Mouse (Mus musculus) hindbrain, embryonic 15.5 days (tissue): ENCODE measurements at regions not wholly inside any gene's neighbourhood (a gene's known extent, or its start where the extent isn't known, plus 50 kb on each side); places are given as distances from the start of the nearest gene placed in this dataset. TPM values are rescaled to one million over a fixed set of nuclear protein-coding genes. Genes with fewer than 3 reads are reported as not detected.

Experiments
- ATAC-seq: fragments of 200-750 bp; cut with Nextera tagmentation; 2 replicates; pipeline ENCODE4 v1.8.0; 2017; ENCODE audit warnings: low read depth, moderate number of reproducible peaks, moderate TSS enrichment; ENCODE audit not compliant: low FRiP score
- H3K27ac ChIP-seq: fragments of 300-500 bp; sonication (generic); replicated peaks from 2 replicates; pipeline ENCODE4 v1.5.1; 2015; ENCODE audit warnings: mild to moderate bottlenecking, inconsistent platforms
- H3K27me3 ChIP-seq: fragments of 300-500 bp; sonication (generic); 2 replicates; pipeline ENCODE4 v1.6.1; 2015; ENCODE audit warnings: control low read depth, inconsistent platforms
- H3K36me3 ChIP-seq: fragments of 300-500 bp; sonication (generic); 2 replicates; pipeline ENCODE4 v1.6.1; 2015; ENCODE audit warnings: control low read depth, inconsistent platforms
- H3K4me1 ChIP-seq: fragments of 300-500 bp; sonication (generic); replicated peaks from 2 replicates; pipeline ENCODE4 v1.6.1; 2015; ENCODE audit warnings: control low read depth, inconsistent platforms
- H3K4me2 ChIP-seq: fragments of 300-500 bp; sonication (generic); 2 replicates; pipeline ENCODE4 v1.6.1; 2015; ENCODE audit warnings: moderate library complexity, mild to moderate bottlenecking, inconsistent platforms
- H3K4me3 ChIP-seq: fragments of 300-500 bp; sonication (generic); 2 replicates; pipeline ENCODE4 v1.5.1; 2015; ENCODE audit warnings: mild to moderate bottlenecking, inconsistent platforms
- H3K9ac ChIP-seq: fragments of 300-500 bp; sonication (generic); 2 replicates; pipeline ENCODE4 v1.6.1; 2015; ENCODE audit warnings: inconsistent platforms
- H3K9me3 ChIP-seq: fragments of 300-500 bp; sonication (generic); 2 replicates; pipeline ENCODE4 v1.6.1; 2016; ENCODE audit warnings: control low read depth, inconsistent platforms
- WGBS: fragments of 180-500 bp; shearing (Covaris S2); methylation state at CpG from one replicate; pipeline ENCODE4 v1.1.7; 2015; 5-methylcytosine and 5-hydroxymethylcytosine counted together
- microRNA-seq: library from miRNA; unstranded; fragments of <30 nt; microRNA quantifications from one replicate; pipeline ENCODE4, GENCODE M21; 2016

- WGBS = 35% methylated on average over 2 of the region's 2 CpGs
- Histone ChIP-seq H3K4me3 (no peak overlapping the region), H3K27me3 (no peaks in the 10 kb centered on the region), H3K27ac (no peak overlapping the region), H3K9me3 (no peaks in the 10 kb centered on the region), H3K36me3 (peaks cover 11% of the 10 kb centered on the region), H3K4me1 (no peaks in the 10 kb centered on the region), H3K9ac (no peak overlapping the region), H3K4me2 (no peak overlapping the region)
- ATAC-seq = no peak
These were observed 86.6 kb upstream of the Paip1 start for GRCm38 (mm10) chr13:119341833-119342232.

GRCm38 (mm10) chr13:119342761-119343160 is 85.6 kb upstream of the Paip1 start:
- H3K4me3 ChIP-seq = no peak overlapping the region
- 89% methylated on average over 7 of the region's 7 CpGs for WGBS
- no peak overlapping the region for H3K27ac ChIP-seq
- H3K4me2 ChIP-seq = no peak overlapping the region
- no peak for ATAC-seq
- peaks cover 7% of the 10 kb centered on the region for H3K36me3 ChIP-seq
- no peaks in the 10 kb centered on the region for H3K9me3 ChIP-seq
- no peaks in the 10 kb centered on the region for H3K27me3 ChIP-seq
- no peak overlapping the region for H3K9ac ChIP-seq
- no peaks in the 10 kb centered on the region for H3K4me1 ChIP-seq

GRCm38 (mm10) chr13:119347988-119348387 is 80.4 kb upstream of the Paip1 start:
- Histone ChIP-seq H3K9me3 (no peaks in the 10 kb centered on the region), H3K27ac (no peak overlapping the region), H3K9ac (no peak overlapping the region), H3K4me2 (no peak overlapping the region), H3K27me3 (no peaks in the 10 kb centered on the region), H3K4me1 (no peaks in the 10 kb centered on the region), H3K36me3 (peaks cover 4% of the 10 kb centered on the region; the same call in 1 of the 2 replicates), H3K4me3 (no peak overlapping the region)
- 98% methylated on average over 3 of the region's 3 CpGs for WGBS
- ATAC-seq = no peak

- H3K27ac ChIP-seq = no peak overlapping the region
- no peak overlapping the region for H3K4me3 ChIP-seq
- no peak overlapping the region for H3K9ac ChIP-seq
- H3K4me2 ChIP-seq = no peak overlapping the region
- H3K36me3 ChIP-seq = peaks cover 28% of the 10 kb centered on the region
- no peaks in the 10 kb centered on the region for H3K27me3 ChIP-seq
- peak; percentile 61 for ATAC-seq
- no peaks in the 10 kb centered on the region for H3K4me1 ChIP-seq
- WGBS = 26% methylated on average over 13 of the region's 13 CpGs
- no peaks in the 10 kb centered on the region for H3K9me3 ChIP-seq
These were observed 77.1 kb upstream of the Paip1 start for GRCm38 (mm10) chr13:119351346-119351745.

- no peak overlapping the region for H3K27ac ChIP-seq
- no peak overlapping the region for H3K4me3 ChIP-seq
- no peaks in the 10 kb centered on the region for H3K4me1 ChIP-seq
- H3K9me3 ChIP-seq = no peaks in the 10 kb centered on the region
- H3K27me3 ChIP-seq = no peaks in the 10 kb centered on the region
- no peak overlapping the region for H3K4me2 ChIP-seq
- WGBS = 79% methylated on average over 3 of the region's 3 CpGs
- no peak overlapping the region for H3K9ac ChIP-seq
- H3K36me3 ChIP-seq = peaks cover 39% of the 10 kb centered on the region
- no peak for ATAC-seq
These were observed 69.7 kb upstream of the Paip1 start for GRCm38 (mm10) chr13:119358696-119359095.

- H3K9me3 ChIP-seq = no peaks in the 10 kb centered on the region
- no peak overlapping the region for H3K4me2 ChIP-seq
- H3K9ac ChIP-seq = no peak overlapping the region
- no peaks in the 10 kb centered on the region for H3K27me3 ChIP-seq
- no peak for ATAC-seq
- no peaks in the 10 kb centered on the region for H3K4me1 ChIP-seq
- H3K4me3 ChIP-seq = no peak overlapping the region
- H3K27ac ChIP-seq = no peak overlapping the region
- WGBS = 64% methylated on average over 3 of the region's 3 CpGs
- H3K36me3 ChIP-seq = peaks cover 15% of the 10 kb centered on the region
These were observed 65.0 kb upstream of the Paip1 start for GRCm38 (mm10) chr13:119363379-119363778.

- H3K4me2 ChIP-seq = no peak overlapping the region
- no peaks in the 10 kb centered on the region for H3K4me1 ChIP-seq
- no peak overlapping the region for H3K4me3 ChIP-seq
- H3K27ac ChIP-seq = no peak overlapping the region
- H3K36me3 ChIP-seq = peaks cover 17% of the 10 kb centered on the region
- H3K9me3 ChIP-seq = no peaks in the 10 kb centered on the region
- H3K9ac ChIP-seq = no peak overlapping the region
- H3K27me3 ChIP-seq = no peaks in the 10 kb centered on the region
- WGBS = 90% methylated on average over 5 of the region's 5 CpGs
- ATAC-seq = no peak
These were observed 64.2 kb upstream of the Paip1 start for GRCm38 (mm10) chr13:119364160-119364559.

- no peak overlapping the region for H3K4me3 ChIP-seq
- H3K9ac ChIP-seq = no peak overlapping the region
- no peak overlapping the region for H3K27ac ChIP-seq
- ATAC-seq = no peak
- H3K27me3 ChIP-seq = no peaks in the 10 kb centered on the region
- peaks cover 25% of the 10 kb centered on the region for H3K36me3 ChIP-seq
- no peaks in the 10 kb centered on the region for H3K9me3 ChIP-seq
- H3K4me2 ChIP-seq = no peak overlapping the region
- H3K4me1 ChIP-seq = no peaks in the 10 kb centered on the region
- WGBS = 91% methylated on average over 5 of the region's 5 CpGs
These were observed 60.9 kb upstream of the Paip1 start for GRCm38 (mm10) chr13:119367544-119367943.

GRCm38 (mm10) chr13:119378404-119379037 is 49.9 kb upstream of the Paip1 start:
- Histone ChIP-seq H3K4me3 (no peak overlapping the region), H3K27ac (no peak overlapping the region), H3K27me3 (no peaks in the 10 kb centered on the region), H3K4me1 (no peaks in the 10 kb centered on the region), H3K4me2 (no peak overlapping the region), H3K9me3 (no peaks in the 10 kb centered on the region), H3K36me3 (peaks cover 22% of the 10 kb centered on the region), H3K9ac (no peak overlapping the region)
- 52% methylated on average over 5 of the region's 5 CpGs for WGBS
- no peak for ATAC-seq

Small RNAs in the stretch of these regions (microRNA-seq; reads per million reads assigned to microRNA genes)
- not detected for gene Gm44488
